28 mouse cellular contexts compared by ENCODE assay signal in the genomic region with DNA sequence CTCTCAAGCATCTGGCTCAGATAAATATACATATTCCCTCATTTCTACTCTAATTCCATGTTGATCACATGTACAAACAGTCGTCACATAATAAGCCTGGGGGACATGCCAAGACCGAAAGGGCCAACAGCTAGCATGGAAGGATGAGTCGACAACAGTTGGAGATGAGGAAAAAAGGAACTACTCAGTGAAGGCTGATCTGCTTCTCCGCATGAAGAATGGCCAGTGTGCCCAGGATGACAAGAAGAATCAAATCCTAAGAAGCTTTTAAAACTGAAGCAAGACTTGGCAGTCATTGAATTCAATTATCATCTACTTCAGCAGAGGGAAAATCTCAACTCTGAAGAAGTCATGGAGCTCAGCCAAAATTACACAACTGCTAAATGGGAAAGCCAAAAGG.
DNase-seq lines count a peak whose midpoint lies in the region; ATAC-seq and TF ChIP-seq lines count a peak whose summit lies in the region.
"Had no signal": no experiment of that assay in that cellular context is flagged by ENCODE, and none has a peak within 500 bp of the region (broad histone marks: within the 10 kb centered on the region; RNA-seq: fewer than 3 reads in every experiment).

No protein-coding gene starts in this region.

- no peaks in the 10 kb centered on the region for H3K9me3 ChIP-seq in liver, embryonic 12.5 days (replicated peaks)
- H3K9me3 ChIP-seq in intestine, postnatal 0 days (ENCODE audit: control insufficient read depth), result no peaks in the 10 kb centered on the region
- H3K9me3 ChIP-seq: hindbrain, embryonic 13.5 days; kidney, embryonic 15.5 days; limb, embryonic 13.5 days; liver, embryonic 13.5 days; lung, embryonic 15.5 days; midbrain, embryonic 12.5 days; neural tube, embryonic 12.5 days had no signal

- no peak overlapping the region for H3K4me3 ChIP-seq in liver, adult 2 months (ENCODE audit: insufficient read depth, low read depth, low read length)
- no peak overlapping the region for H3K4me3 ChIP-seq in liver, embryonic 12.5 days
- H3K4me3 ChIP-seq in intestine, postnatal 0 days (ENCODE audit: low read depth, low read length), result no peak overlapping the region
- H3K4me3 ChIP-seq: hindbrain, embryonic 13.5 days; kidney, embryonic 15.5 days; limb, embryonic 13.5 days; liver, embryonic 13.5 days; lung, embryonic 15.5 days; megakaryocyte, embryonic 14.5 days; midbrain, embryonic 12.5 days; myocyte; neural tube, embryonic 12.5 days had no signal

- H3K36me3 ChIP-seq in liver, adult 2 months (ENCODE audit: control insufficient read depth, insufficient read depth, low read length), result no peaks in the 10 kb centered on the region
- no peaks in the 10 kb centered on the region for H3K36me3 ChIP-seq in liver, embryonic 12.5 days
- H3K36me3 ChIP-seq in intestine, postnatal 0 days (ENCODE audit: control insufficient read depth, insufficient read depth), result no peaks in the 10 kb centered on the region
- H3K36me3 ChIP-seq: hindbrain, embryonic 13.5 days; kidney, embryonic 15.5 days; limb, embryonic 13.5 days; liver, embryonic 13.5 days; lung, embryonic 15.5 days; midbrain, embryonic 12.5 days; neural tube, embryonic 12.5 days had no signal

- no peak overlapping the region for H3K9ac ChIP-seq in liver, adult 2 months (ENCODE audit: low read depth, low read length)
- H3K9ac ChIP-seq in liver, embryonic 12.5 days, result no peak overlapping the region
- H3K9ac ChIP-seq in intestine, postnatal 0 days (ENCODE audit: low read depth, low read length), result no peak overlapping the region
- H3K9ac ChIP-seq: hindbrain, embryonic 13.5 days; kidney, embryonic 15.5 days; limb, embryonic 13.5 days; liver, embryonic 13.5 days; lung, embryonic 15.5 days; midbrain, embryonic 12.5 days; neural tube, embryonic 12.5 days had no signal

- peak; percentile 2 to 20 for DNase-seq in heart, adult 18-20 months
- DNase-seq in heart, postnatal 4 days, result no peak
- DNase-seq in liver, adult 2 months (ENCODE audit: extremely low read depth, low read depth, low spot score), result peak; percentile 0
- DNase-seq in brain, adult 2 months (ENCODE audit: low read depth, low spot score), result peak; percentile 2
- peak; percentile 10 for DNase-seq in brain, embryonic 14.5 days (ENCODE audit: low read depth)
- DNase-seq: B cell, adult 2 months; cerebellum, adult 11 months; gastrocnemius, postnatal 25 days; heart, adult 11 months; kidney, adult 18-20 months; kidney, postnatal 36 days; liver, embryonic 13.5 days; right cerebral cortex, adult 18-20 months; spleen, adult 18-20 months; thymus, adult 18-20 months; thymus, postnatal 25 days had no signal

- TF ChIP-seq POLR2A in liver, adult 2 months (IDR thresholded peaks at IDR 0.05; ENCODE audit: extremely low read depth, insufficient read depth, low read length), result no peak
- no peak for TF ChIP-seq POLR2A in brain, embryonic 14.5 days (IDR thresholded peaks at IDR 0.05; ENCODE audit: borderline replicate concordance, extremely low read depth, insufficient read depth, insufficient read length, poor library complexity, severe bottlenecking)

- no peaks in the 10 kb centered on the region for H3K79me2 ChIP-seq in liver, adult 2 months (ENCODE audit: control insufficient read depth, insufficient read depth, low read length)

- no peak overlapping the region for H3K4me2 ChIP-seq in liver, embryonic 12.5 days
- H3K4me2 ChIP-seq in intestine, postnatal 0 days (replicated peaks; ENCODE audit: low read depth), result no peak overlapping the region
- H3K4me2 ChIP-seq: hindbrain, embryonic 13.5 days; kidney, embryonic 15.5 days; limb, embryonic 13.5 days; liver, embryonic 13.5 days; lung, embryonic 15.5 days; midbrain, embryonic 12.5 days; neural tube, embryonic 12.5 days had no signal

- no peak for TF ChIP-seq CTCF in liver, adult 2 months (IDR thresholded peaks at IDR 0.05; ENCODE audit: low read depth, low read length)
- no peak for TF ChIP-seq CTCF in brain, embryonic 14.5 days (IDR thresholded peaks at IDR 0.05; ENCODE audit: borderline replicate concordance, extremely low read depth, insufficient read depth, insufficient read length)
- TF ChIP-seq CTCF in intestine, postnatal 0 days (IDR thresholded peaks at IDR 0.05; ENCODE audit: low read depth), result no peak

- 87% methylated on average over 4 of the region's 4 CpGs for WGBS in liver, adult 2 months
- WGBS in liver, embryonic 12.5 days (ENCODE audit: insufficient replicate concordance), result 67% methylated on average over 4 of the region's 4 CpGs
- WGBS in intestine, postnatal 0 days, result 72% methylated on average over 4 of the region's 4 CpGs

- no peaks in the 10 kb centered on the region for H3K27me3 ChIP-seq in liver, adult 2 months (ENCODE audit: control insufficient read depth, insufficient read depth, low read length)
- no peaks in the 10 kb centered on the region for H3K27me3 ChIP-seq in liver, embryonic 12.5 days (replicated peaks)
- H3K27me3 ChIP-seq in intestine, postnatal 0 days (replicated peaks; ENCODE audit: control insufficient read depth, insufficient read depth, low read length), result no peaks in the 10 kb centered on the region
- H3K27me3 ChIP-seq: hindbrain, embryonic 13.5 days; kidney, embryonic 15.5 days; limb, embryonic 13.5 days; liver, embryonic 13.5 days; lung, embryonic 15.5 days; megakaryocyte, embryonic 14.5 days; midbrain, embryonic 12.5 days; neural tube, embryonic 12.5 days had no signal

- ATAC-seq in liver, embryonic 12.5 days, result no peak
- no peak for ATAC-seq in intestine, postnatal 0 days
- ATAC-seq: forebrain, embryonic 14.5 days had no signal

- H3K4me1 ChIP-seq in liver, adult 2 months (ENCODE audit: control insufficient read depth, insufficient read depth, low read length), result no peaks in the 10 kb centered on the region
- no peaks in the 10 kb centered on the region for H3K4me1 ChIP-seq in liver, embryonic 12.5 days
- H3K4me1 ChIP-seq in intestine, postnatal 0 days (replicated peaks; ENCODE audit: control insufficient read depth, insufficient read depth, low read length), result no peaks in the 10 kb centered on the region
- H3K4me1 ChIP-seq: hindbrain, embryonic 13.5 days; kidney, embryonic 15.5 days; limb, embryonic 13.5 days; liver, embryonic 13.5 days; lung, embryonic 15.5 days; megakaryocyte, embryonic 14.5 days; midbrain, embryonic 12.5 days; neural tube, embryonic 12.5 days had no signal

- H3K27ac ChIP-seq in liver, adult 2 months (replicated peaks; ENCODE audit: insufficient read depth, low read depth, low read length), result no peak overlapping the region
- H3K27ac ChIP-seq in liver, embryonic 12.5 days, result no peak overlapping the region
- H3K27ac ChIP-seq in intestine, postnatal 0 days (ENCODE audit: low read depth, low read length), result no peak overlapping the region
- H3K27ac ChIP-seq: hindbrain, embryonic 13.5 days; kidney, embryonic 15.5 days; limb, embryonic 13.5 days; liver, embryonic 13.5 days; lung, embryonic 15.5 days; midbrain, embryonic 12.5 days; neural tube, embryonic 12.5 days; stomach, postnatal 0 days had no signal
